Mouse (Mus musculus) MEL-GATA-1-ER (cell line): ENCODE data around the gene Myo3b.

Source experiments
- DNase-seq: peaks from one replicate; pipeline ENCODE4 v3.0.0-alpha.2; 2012; ENCODE audit warnings: low read depth; ENCODE audit errors: extremely low read depth

The Myo3b gene

GRCm38 (mm10) chr2:70128590-70128989 is 89.7 kb downstream of the Myo3b start:
- DNase-seq = no peak

GRCm38 (mm10) chr2:70129566-70129965 is 90.6 kb downstream of the Myo3b start:
- no peak for DNase-seq

GRCm38 (mm10) chr2:70133281-70133680 is 94.4 kb downstream of the Myo3b start:
- DNase-seq = no peak

GRCm38 (mm10) chr2:70137226-70137998 is 98.5 kb downstream of the Myo3b start:
- no peak for DNase-seq

- no peak for DNase-seq
Observed at GRCm38 (mm10) chr2:70143543-70144188, 104.7 kb downstream of the Myo3b start.

GRCm38 (mm10) chr2:70146993-70147581 is 108.2 kb downstream of the Myo3b start:
- DNase-seq = no peak

- DNase-seq = no peak
Observed at GRCm38 (mm10) chr2:70148821-70149510, 110.0 kb downstream of the Myo3b start.

- no peak for DNase-seq
Observed at GRCm38 (mm10) chr2:70150399-70151035, 111.6 kb downstream of the Myo3b start.

GRCm38 (mm10) chr2:70151930-70152329 is 113.0 kb downstream of the Myo3b start:
- no peak for DNase-seq

GRCm38 (mm10) chr2:70155226-70155836 is 116.4 kb downstream of the Myo3b start:
- no peak for DNase-seq

- no peak for DNase-seq
Observed at GRCm38 (mm10) chr2:70159543-70159942, 120.6 kb downstream of the Myo3b start.

GRCm38 (mm10) chr2:70166231-70166630 is 127.3 kb downstream of the Myo3b start:
- no peak for DNase-seq

- no peak for DNase-seq
Observed at GRCm38 (mm10) chr2:70167944-70168935, 129.3 kb downstream of the Myo3b start.

GRCm38 (mm10) chr2:70170469-70170868 is 131.5 kb downstream of the Myo3b start:
- DNase-seq = no peak

GRCm38 (mm10) chr2:70176823-70177708 is 138.1 kb downstream of the Myo3b start:
- DNase-seq = no peak

- no peak for DNase-seq
Observed at GRCm38 (mm10) chr2:70177709-70178030, 138.7 kb downstream of the Myo3b start.

GRCm38 (mm10) chr2:70178241-70178640 is 139.3 kb downstream of the Myo3b start:
- no peak for DNase-seq

GRCm38 (mm10) chr2:70182150-70182670 is 143.3 kb downstream of the Myo3b start:
- DNase-seq = no peak

GRCm38 (mm10) chr2:70187040-70187439 is 148.1 kb downstream of the Myo3b start:
- DNase-seq = no peak
